Comparison of ENCODE assay signal across 29 mouse cellular contexts in genomic region chr11:90254536-90254935, GRCm38 (mm10). TPM values are rescaled to one million over a fixed set of nuclear protein-coding genes. Genes with fewer than 3 reads are reported as not detected.
A peak's percentile ranks its signal among the peaks of the same experiment; 100 is the strongest.
DNase-seq lines count a peak whose midpoint lies in the region; ATAC-seq and TF ChIP-seq lines count a peak whose summit lies in the region.
"Had no signal": no experiment of that assay in that cellular context is flagged by ENCODE, and none has a peak within 500 bp of the region (broad histone marks: within the 10 kb centered on the region; RNA-seq: fewer than 3 reads in every experiment).

No protein-coding gene starts in this region.

- TF ChIP-seq CTCF in heart, postnatal 0 days (IDR thresholded peaks at IDR 0.05; ENCODE audit: low read depth): no peak

- WGBS in heart, embryonic 11.5 days (ENCODE audit: insufficient replicate concordance): 85% methylated on average over 3 of the region's 3 CpGs
- WGBS in heart, postnatal 0 days: 80% methylated on average over 3 of the region's 3 CpGs

- H3K4me2 ChIP-seq in heart, embryonic 11.5 days: no peak overlapping the region
- H3K4me2 ChIP-seq in heart, postnatal 0 days (ENCODE audit: low read depth, low read length): no peak overlapping the region
- H3K4me2 ChIP-seq: embryonic facial prominence, embryonic 12.5 days; forebrain, embryonic 12.5 days; hindbrain, embryonic 14.5 days; limb, embryonic 15.5 days; lung, embryonic 14.5 days; midbrain, embryonic 15.5 days; neural tube, embryonic 13.5 days had no signal

- no peaks in the 10 kb centered on the region for H3K27me3 ChIP-seq in heart, embryonic 11.5 days (ENCODE audit: control insufficient read depth, insufficient read depth, low read length)
- no peaks in the 10 kb centered on the region for H3K27me3 ChIP-seq in heart, postnatal 0 days (ENCODE audit: control insufficient read depth, insufficient read depth, low read length)
- H3K27me3 ChIP-seq: CH12.LX; embryonic facial prominence, embryonic 12.5 days; forebrain, embryonic 12.5 days; limb, embryonic 15.5 days; midbrain, embryonic 15.5 days; neural tube, embryonic 13.5 days; Patski had no signal

- DNase-seq in heart, postnatal 10 days: no peak
- DNase-seq in heart, postnatal 0 days (ENCODE audit: low spot score): no peak
- DNase-seq in heart, adult 18-20 months: no peak
- DNase-seq in right cerebral cortex, adult 18-20 months: peak; percentile 52
- no peak for DNase-seq in right cerebral cortex, adult 2 months (ENCODE audit: low spot score in 2 of 2)
- peak; percentile 68 for DNase-seq in telencephalon, adult 2 months (ENCODE audit: low read depth, low spot score)
- DNase-seq: adrenal gland, adult 2 months; B cell, adult 2 months; cerebellum, adult 18-20 months; cerebellum, postnatal 14 days; kidney, adult 18-20 months; kidney, postnatal 4 days; lung, embryonic 14.5 days; retina, postnatal 1 day; right cerebral cortex, postnatal 4 days; thymus, adult 2 months; thymus, postnatal 4 days had no signal

- no peak overlapping the region for H3K4me3 ChIP-seq in heart, embryonic 11.5 days (ENCODE audit: low read depth, low read length)
- H3K4me3 ChIP-seq in heart, postnatal 0 days (ENCODE audit: low read depth, low read length): no peak overlapping the region
- H3K4me3 ChIP-seq: embryonic facial prominence, embryonic 12.5 days; erythroblast, embryonic 14.5 days; forebrain, embryonic 12.5 days; limb, embryonic 15.5 days; midbrain, embryonic 15.5 days; neural tube, embryonic 13.5 days had no signal

- ATAC-seq in heart, embryonic 11.5 days (replicated peaks; ENCODE audit: insufficient number of reproducible peaks, low FRiP score, low TSS enrichment): no peak
- no peak for ATAC-seq in heart, postnatal 0 days (ENCODE audit: insufficient read depth, low read depth)
- ATAC-seq: inflammation-experienced regulatory T-cells, adult 6 months; midbrain, embryonic 15.5 days; Patski had no signal

- H3K4me1 ChIP-seq in heart, embryonic 11.5 days (ENCODE audit: control insufficient read depth, insufficient read depth, low read length): peaks cover 59% of the 10 kb centered on the region
- peaks cover 60% of the 10 kb centered on the region for H3K4me1 ChIP-seq in heart, postnatal 0 days (ENCODE audit: control insufficient read depth, insufficient read depth)

- intact Hi-C loops in heart, postnatal 10 days (cut with DNase I): loop anchor here (5.0 kb wide), 1 partner anchor 217 kb away; no protein-coding TSS in a partner anchor

- no peak overlapping the region for H3K9ac ChIP-seq in heart, embryonic 11.5 days (ENCODE audit: low read depth, low read length)
- H3K9ac ChIP-seq in heart, postnatal 0 days (replicated peaks; ENCODE audit: low read depth, low read length): no peak overlapping the region
- H3K9ac ChIP-seq: embryonic facial prominence, embryonic 12.5 days; forebrain, embryonic 12.5 days; hindbrain, embryonic 14.5 days; limb, embryonic 15.5 days; liver, embryonic 14.5 days; lung, embryonic 14.5 days; midbrain, embryonic 15.5 days; neural tube, embryonic 13.5 days had no signal

- peak overlapping the region; percentile 92 for H3K27ac ChIP-seq in heart, embryonic 11.5 days (ENCODE audit: low read depth, low read length)
- H3K27ac ChIP-seq in heart, postnatal 0 days (ENCODE audit: low read depth): peak overlapping the region; percentile 98
- H3K27ac ChIP-seq: embryonic facial prominence, embryonic 12.5 days; forebrain, embryonic 12.5 days; hindbrain, embryonic 14.5 days; limb, embryonic 15.5 days; liver, embryonic 14.5 days; midbrain, embryonic 15.5 days; neural tube, embryonic 13.5 days had no signal

- H3K9me3 ChIP-seq in heart, embryonic 11.5 days (replicated peaks; ENCODE audit: control insufficient read depth, low read length): no peaks in the 10 kb centered on the region
- H3K9me3 ChIP-seq in heart, postnatal 0 days (replicated peaks; ENCODE audit: control insufficient read depth, low read length): no peaks in the 10 kb centered on the region
- H3K9me3 ChIP-seq: embryonic facial prominence, embryonic 12.5 days; forebrain, embryonic 12.5 days; limb, embryonic 15.5 days; midbrain, embryonic 15.5 days; neural tube, embryonic 13.5 days had no signal

- no peak for TF ChIP-seq EP300 in heart, postnatal 0 days (IDR thresholded peaks at IDR 0.05; ENCODE audit: low read depth)

- H3K36me3 ChIP-seq in heart, embryonic 11.5 days (ENCODE audit: control insufficient read depth, insufficient read depth, low read length): no peaks in the 10 kb centered on the region
- H3K36me3 ChIP-seq in heart, postnatal 0 days (replicated peaks; ENCODE audit: control insufficient read depth, insufficient read depth, low read length): peaks cover 21% of the 10 kb centered on the region
- H3K36me3 ChIP-seq: embryonic facial prominence, embryonic 12.5 days; midbrain, embryonic 15.5 days had no signal

RNA-seq across cellular contexts. Expression of gene Mmd, which starts 5.3 kb away (rescaled TPM):
- 76.1 and 93.0 TPM in 2 replicates for polyA plus RNA-seq in heart, embryonic 11.5 days (2014; fragmentation: Nextera tagmentation; extraction: Ambion mirVana)
- total RNA-seq in heart, postnatal 10 days (2021): 10 to 100 TPM; 43.2 to 63.5 TPM
- 58.7 and 78.1 TPM in 2 replicates for total RNA-seq in heart, postnatal 0 days (2014; rRNA removed; ENCODE audit: low replicate concordance)
- 62.0 and 62.6 TPM in 2 replicates for polyA plus RNA-seq in heart, postnatal 0 days (2015; fragmentation: Nextera tagmentation; extraction: Ambion mirVana)
- 10 to 100 TPM; 25.4 to 29.9 TPM for total RNA-seq in heart, adult 18-20 months (2021)

Comparison
In these comparisons a context has a peak if more than half of its experiments do, and no peak if none do; other contexts are left out.
1. DNase-seq: peak in right cerebral cortex, adult 18-20 months (single experiment) and telencephalon, adult 2 months (single experiment); none in heart, postnatal 10 days (0 of 2), heart, postnatal 0 days (single experiment), heart, adult 18-20 months (0 of 2) and right cerebral cortex, adult 2 months (0 of 2).